Mouse (Mus musculus) frontal cortex, postnatal 36 days (tissue): Measurements from ENCODE around the gene Mroh8.

ENCODE experiments used
- DNase-seq, 2 experiments: peaks; one replicate each; pipeline ENCODE4 v3.0.0; 2022; ENCODE audit warnings: low spot score in 2 of 2

The Mroh8 gene

DNA sequence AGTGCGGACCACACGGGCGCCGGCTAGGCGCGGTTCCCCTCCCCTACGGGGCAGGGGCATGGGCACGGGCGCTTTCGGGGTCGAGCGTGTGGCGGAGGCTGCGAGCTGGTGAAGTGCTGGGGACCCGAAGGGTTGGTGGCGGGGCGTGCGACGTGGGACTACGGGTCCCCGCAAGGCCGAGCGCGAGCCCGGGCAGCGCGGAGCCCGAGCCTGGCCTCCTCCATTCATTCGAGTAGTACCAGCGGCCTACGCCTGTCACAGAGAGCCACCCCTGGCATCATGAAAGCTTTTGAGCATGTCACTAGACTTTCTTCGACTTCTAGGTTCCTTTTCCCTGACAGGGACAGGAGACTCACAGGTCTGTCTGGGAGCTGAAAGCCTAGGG, at the start of gene Mroh8:
Mroh8 (minus strand) TSS at position 134 of the 385 bp plus-strand sequence.
- peak in 1 of 2 experiments; percentile 75 for DNase-seq

DNA sequence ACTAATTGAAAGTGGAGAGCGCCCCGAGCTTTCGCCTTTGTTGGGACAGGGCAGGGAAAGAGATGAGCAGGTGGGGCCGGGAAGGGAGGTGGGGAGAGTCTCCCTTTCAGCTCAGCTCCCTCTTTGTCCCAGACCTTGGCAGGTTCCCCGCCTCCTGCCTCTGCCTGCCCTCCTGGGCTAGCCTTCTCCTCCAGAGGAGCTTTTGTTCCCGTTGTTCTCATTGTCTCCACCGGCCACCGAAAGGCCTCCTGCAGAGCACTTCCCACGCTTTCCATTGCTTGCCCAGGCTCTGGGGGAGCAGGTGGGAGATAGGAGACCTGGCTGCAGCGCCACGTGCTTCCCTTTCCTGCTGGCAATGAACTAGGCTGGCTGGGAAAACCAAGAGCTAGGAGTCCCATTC, 49.2 kb upstream of the Mroh8 start:
- no peak for DNase-seq

DNA sequence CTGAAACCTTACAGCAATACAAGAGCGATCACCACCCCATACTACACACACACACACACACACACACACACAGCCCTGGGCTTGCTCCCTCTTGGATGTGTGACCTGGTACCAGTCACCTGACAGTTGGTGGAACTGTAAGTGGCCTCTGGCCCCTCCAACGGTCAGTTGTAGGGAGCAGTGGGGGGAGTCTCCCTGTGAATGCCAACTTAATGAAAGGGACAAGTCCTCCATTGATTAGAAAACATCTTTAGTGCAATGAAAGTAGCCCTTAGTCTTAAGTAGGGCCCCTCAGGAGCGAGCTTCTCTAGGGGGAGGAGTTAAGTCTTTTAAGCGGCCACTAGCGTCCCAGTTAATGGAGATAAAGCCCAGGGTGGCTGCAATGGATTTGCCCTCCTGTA, 48.8 kb upstream of the Mroh8 start:
- DNase-seq: no peak

DNA sequence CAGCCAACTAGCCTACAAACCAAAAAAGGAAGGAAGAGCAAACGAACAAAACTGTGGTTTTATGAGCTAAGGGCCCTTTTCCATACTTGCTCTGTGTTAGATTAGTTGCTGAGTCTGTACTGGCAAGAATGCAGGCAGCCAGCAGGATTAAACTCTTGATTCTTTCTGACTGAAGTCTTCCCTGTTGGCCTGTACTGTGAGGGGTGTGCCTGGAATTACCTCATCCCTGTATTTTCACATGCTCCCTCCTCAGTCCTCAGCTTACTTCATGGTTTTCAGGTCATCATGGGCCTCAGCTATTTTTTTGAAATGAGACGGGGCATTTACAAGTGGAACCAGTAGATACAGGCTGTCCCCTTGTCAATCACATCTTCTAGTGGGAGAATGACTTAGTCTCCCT, 45.9 kb upstream of the Mroh8 start:
- DNase-seq: no peak

DNA sequence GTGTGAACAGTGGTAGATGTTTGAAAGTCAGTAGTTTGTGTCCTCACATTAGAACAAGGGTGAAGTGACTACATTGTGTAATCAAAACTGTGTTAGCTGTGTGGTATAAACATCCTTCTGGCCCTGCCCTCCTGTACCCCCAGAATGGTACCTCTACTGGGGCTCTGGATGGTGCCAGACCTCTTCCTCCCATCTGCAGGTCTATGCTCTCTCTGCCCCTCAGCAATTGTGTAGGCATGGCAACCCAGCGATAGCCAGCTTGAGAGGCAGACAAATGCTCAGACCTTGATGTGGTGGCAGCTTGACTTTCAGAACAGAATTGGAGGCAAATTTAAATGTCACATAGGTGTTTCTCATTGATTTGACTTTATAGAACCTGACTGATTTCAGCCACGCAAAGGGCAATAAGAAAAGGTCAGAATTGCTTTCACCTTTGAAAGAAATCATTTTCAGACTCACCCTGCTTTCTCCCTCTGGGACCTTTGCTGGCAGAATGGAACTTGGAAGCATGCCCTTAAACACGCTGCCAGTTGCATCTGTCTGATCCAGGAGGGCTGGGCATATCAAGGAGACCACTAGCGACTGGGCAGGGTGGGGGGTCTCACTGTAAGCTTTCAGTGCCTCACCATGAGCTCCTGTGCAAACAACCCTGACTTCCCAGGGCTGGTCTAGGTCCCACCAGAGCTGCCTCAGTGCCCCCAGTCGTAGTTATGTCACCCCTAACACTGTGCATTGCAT, 42.8 kb upstream of the Mroh8 start:
- no peak for DNase-seq

DNA sequence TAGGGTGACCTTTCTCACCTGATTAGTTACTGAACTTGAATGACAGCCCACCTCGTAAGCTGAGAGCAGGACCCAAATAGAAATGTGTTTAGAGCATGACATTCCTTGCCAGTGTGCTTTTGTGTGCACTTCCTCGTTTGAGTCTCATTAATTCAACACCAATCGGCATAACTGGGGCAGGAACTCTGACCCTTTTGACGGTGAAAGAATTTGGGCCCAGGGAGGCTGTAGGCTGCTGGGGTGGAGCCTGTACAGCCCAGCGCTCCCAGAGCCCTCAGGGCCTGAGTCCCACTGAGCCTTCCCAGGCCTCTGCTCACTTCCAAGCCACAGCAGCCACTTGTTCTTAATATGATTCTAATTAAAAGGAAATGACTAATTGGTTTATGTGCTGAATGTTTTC, 41.5 kb upstream of the Mroh8 start:
- no peak for DNase-seq

DNA sequence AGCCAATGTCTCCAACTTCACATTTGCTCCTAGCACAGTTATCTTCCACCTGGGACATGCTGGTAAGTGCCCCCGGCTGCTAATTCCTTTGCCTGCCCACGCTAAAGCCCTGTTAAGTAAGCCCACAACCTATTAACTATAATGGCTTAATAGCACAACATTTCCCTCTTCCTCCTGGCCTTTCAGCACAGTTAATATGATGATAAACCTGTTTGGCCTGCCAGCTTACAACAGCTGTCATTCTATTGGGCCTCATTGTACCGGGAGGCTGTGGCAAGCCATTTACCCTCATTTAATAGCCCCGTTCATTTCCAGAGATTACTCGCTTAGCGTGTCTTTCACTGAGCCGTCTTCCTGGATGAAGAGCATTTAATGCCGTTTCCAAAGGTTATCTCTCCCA, 40.8 kb upstream of the Mroh8 start:
- DNase-seq: no peak

DNA sequence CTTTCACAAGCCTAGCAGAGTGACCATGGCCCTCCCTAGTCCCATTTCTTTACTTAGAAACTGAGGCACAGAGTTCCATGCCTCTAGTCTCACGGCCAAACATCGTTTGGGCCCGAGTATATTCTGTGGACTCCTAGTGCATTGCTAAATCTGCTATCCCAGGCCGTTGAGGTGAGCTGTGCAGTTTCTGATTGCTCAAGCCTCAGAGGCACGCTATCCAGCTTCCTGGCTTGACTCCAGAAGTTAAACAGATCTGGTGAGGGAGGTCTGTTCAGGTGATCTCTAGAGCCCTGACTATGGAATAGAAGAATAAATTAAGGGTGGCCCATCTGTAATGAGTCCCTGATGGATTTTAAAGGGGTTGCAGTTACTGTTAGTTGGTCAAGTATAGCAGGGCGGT, 37.9 kb upstream of the Mroh8 start:
- DNase-seq: no peak

DNA sequence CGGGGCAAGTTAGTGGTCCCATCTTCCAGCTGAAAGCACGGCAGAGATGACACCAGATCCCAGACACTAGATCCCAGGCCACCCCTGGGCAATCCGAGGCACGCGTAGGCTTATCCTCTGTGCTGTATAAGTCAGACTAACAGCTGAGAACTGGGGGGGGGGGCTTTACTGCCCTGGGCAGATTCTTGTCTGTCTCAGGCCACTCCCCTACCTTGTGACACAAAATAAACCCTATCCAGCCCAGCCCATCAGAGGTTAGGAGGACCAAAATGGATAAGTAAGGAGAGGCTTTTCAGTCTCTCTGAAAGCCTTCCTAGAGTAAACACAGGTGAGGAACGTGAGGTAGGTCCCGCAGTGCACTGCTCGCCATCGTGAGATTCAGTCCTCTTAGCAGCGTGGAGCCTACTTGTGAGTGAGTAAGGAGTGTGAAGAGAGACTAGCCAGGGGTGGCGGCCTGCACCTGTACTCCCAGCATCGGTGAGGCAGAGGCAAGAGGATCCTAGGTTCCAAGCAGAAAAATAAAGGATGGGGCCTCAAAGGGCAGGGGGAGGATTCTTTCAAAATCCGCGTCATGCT, 37.1 kb upstream of the Mroh8 start:
- DNase-seq: no peak

DNA sequence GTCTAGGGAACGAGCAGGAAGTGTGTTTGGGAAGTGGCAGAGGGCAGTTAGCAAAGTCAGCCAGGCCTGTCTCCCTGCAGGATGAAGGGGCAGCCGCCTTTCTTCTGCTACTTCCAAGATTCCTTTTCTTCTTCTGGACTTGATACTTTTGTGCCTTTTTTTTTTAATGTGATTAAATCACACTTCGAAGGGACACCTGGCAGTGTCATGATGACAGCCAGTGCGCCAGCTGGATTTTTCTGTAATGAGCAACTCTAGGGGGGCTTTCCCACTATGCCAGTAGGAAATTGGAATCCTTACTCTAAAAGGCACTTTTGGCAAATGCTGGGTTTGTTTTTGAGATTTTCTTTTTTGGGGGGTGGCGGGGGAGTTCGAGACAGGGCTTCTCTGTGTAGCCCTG, 36.1 kb upstream of the Mroh8 start:
- DNase-seq: no peak

DNA sequence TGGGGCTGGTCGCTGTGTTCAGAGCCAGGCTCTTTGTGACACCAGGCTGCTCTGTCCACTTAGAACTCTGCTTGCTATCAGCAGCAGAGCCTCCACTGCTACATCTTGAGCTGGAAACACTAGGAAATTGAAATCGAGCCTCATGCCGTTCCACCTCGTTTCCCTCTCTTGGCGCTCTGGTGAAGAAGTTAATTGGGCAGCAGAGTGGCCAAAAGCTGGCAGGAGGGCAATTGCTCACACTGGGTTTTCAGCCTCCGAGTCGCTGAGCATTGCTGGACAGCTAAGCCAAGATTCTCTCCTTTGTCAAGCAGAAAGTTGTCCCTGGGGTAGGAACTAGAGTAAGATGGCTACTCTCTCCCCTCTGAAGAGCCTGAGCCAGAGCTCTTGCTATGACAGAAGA, 35.0 kb upstream of the Mroh8 start:
- peak in 1 of 2 experiments; percentile 16 for DNase-seq

DNA sequence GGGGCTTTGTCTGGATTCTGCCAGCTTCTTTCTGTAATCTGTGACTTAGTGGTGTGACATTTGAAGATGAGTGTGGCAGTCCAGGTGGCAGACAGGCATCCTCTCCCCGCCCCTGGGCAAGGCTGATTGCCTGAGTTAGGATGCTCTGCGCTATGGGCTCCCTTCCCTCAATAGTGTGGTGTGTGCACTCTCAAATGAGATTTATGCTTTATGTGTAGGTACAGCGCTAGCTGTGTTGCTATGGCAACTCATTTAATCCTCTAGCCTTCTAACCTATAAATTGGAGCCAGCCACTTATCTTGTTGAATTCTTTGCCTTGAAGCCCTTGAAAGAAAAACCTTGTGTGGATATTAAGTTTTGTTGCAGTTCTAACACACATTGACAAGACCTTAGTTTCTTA, 34.4 kb upstream of the Mroh8 start:
- DNase-seq: peak in 1 of 2 experiments; percentile 11

DNA sequence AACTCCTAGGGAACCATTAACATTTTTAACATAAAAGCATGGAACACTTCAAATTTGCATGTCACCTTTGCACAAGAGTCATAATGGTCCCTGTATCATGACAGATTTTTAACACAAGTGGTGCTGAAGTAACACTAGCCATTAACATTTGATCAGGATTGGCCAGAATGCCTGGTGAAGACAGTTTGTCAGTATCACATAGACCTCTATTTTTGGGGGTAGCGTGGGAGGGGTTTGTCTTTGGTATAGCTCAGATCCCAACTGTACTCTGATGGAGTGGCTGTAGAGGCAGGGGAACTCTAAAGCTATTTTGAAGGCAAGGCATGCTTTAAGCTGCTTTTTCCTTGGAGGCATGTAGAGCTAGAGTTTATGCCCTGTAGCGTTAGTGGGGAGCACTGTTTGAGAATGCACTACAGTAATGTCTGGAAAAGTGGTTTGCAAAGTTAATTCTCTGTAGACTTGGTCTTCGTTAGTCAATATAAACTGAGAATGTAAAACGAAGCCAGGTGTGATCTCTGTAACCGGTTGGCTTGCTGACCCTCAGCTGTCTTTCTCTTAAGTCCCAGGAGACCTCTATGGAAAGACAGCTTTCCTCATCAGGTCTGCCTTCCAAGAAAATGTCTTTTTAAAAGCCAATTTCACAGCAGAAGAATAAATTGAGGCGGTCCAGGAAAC, 31.8 kb upstream of the Mroh8 start:
- no peak for DNase-seq

DNA sequence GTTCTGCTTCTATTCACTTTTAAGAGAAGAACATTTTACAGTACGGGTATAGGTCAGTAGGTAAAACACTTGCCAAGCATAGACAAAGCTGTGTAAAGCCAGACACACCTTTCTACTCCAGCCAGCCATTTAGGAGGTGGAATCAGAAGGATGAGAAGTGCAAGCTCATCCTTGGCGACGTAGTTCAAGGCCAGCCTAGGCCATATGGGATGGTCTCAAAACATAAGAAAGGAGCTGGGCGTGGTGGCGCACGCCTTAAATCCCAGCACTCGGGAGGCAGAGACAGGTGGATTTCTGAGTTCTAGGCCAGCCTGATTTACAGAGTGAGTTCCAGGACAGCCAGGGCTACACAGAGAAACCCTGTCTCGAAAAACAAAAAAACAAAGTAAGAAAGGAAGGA, 30.3 kb upstream of the Mroh8 start:
- no peak for DNase-seq

DNA sequence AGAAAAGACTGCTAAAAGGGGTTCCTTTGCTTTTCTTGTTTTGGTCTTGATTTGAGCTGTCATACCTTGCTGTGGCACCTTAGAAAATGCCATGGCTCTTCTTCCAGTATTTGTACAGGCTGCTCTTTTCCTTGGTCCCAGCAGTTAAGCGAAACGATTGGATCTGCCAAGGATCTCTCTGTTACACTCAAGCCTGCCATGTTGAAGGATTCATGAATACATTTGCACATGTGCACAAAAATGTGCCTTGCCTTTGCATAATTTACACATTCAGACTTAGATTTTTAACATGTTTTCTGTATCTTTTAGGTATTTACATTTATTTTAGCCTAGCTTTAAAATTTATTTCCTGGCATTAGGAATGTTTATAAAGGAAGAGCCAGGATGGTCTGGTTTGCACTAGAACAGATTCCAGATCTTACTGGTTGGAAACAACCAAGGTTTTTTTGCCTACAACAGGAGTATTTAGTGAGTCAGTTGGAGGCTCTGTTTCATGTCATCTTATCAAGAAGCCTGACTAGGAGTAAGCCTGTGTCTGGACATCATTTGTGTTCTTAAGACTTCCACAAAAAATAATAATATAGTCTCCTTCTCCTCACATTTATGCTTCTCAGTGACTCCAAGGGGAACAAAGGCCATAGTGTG, 29.0 kb upstream of the Mroh8 start:
- DNase-seq: no peak

DNA sequence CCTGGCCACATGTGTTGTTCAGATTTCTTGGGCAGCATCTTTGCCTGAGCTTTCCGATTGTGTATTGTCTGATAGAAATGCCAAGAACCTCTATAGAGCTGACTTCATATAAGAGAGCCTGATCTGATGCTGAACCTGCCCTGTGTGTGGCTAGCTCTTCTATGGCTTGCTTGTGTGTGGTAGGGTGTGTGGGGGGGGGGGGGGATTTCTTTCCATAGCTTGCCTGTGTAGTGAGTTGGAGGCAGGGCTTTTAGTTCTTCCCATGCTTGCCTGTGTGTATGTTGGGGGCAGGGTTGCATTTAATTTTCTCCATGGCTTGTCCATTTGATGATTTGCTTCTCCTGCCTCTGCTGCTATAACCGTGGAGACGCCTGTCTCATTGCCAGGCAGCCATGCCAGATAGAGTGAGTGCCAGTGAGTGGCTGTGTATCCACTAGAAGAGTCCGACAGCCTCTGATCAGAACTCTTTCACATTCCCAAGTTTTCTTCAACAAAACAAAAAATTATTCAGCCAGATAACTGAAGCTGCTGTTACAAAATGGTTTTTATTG, 28.4 kb upstream of the Mroh8 start:
- peak in 1 of 2 experiments; percentile 19 for DNase-seq

DNA sequence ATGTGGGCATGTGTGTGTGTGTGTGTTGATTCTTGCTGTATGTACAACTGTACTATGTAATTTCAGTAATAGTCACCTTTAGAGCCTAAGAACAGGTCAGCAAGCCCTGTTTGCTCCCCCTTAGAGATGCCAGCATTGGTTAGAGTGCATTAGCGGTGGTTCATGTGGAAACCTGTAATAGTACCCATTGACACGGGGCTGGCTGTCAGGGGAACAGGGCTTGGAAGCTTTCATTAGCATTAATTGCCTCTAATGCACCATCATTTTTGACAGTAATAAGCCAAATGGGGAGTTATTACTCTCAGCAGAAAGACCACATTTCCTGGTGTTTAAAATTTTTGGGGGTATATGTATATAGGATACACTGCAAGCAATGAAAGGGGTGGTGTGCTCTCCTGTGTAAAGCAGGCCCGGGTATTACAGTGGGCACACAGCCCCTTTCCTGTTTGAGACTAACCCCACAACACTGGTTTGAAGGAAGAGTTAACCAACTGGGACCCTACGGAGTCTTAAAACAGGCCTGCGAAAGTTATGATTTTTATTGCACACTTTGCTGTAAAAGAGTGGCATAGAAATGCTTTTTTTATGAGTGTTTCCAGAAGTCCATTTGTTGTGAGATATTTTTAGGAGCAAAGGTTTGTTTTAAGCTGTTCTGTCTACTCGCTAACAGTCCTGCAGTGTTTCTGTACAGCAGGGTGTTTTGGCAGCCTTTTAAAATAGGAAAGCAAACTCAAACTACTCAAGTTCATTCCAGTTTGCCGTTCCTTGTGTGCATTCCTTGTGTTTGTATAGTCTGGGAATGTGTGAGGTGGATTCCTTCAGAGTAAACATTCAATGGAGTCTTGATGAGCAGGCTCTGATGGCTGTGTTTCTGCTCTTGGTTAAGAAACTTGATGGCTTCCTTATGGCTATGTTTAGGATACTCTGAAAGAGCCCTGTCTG, 27.0 kb upstream of the Mroh8 start:
- DNase-seq: no peak

DNA sequence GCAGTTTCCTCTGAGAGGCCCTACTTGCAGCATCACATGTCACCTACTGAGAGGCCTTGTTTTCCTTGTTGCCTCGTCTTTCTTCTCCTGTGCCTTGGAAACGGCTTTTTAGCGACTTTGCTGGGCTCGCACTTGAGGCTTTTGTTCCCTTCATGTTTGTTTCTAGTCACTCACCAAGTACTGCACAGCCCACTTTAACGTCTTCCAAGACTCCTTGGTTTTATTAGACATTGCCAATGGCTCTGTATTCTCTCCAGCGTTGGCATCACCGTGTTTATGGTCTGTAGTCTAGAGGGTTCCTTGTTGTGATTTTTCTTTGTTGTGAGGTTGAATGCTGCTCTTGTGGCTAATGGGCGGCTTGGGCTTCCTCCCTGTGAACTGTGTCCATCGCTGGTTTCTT, 23.7 kb upstream of the Mroh8 start:
- peak in 1 of 2 experiments; percentile 34 for DNase-seq

DNA sequence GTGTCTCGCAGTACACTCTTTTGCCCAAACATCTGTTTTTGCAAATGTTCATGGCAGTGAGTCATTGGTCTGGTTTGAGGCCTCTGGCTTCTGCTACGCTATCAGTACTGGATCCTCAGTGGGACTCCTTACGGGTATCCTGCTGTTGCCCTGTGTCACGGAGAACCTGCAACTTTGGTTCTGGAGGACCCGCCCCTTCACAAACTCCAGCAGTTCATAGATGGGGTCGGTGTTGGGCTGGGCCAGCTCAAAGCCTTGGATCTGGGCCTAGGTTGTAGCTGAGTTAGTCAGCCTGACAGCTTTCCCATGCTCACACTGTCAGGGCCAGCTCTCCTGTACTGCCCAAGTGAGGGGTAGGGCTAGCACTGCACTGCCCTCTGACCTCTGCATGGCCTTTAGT, 20.7 kb upstream of the Mroh8 start:
- DNase-seq: no peak

DNA sequence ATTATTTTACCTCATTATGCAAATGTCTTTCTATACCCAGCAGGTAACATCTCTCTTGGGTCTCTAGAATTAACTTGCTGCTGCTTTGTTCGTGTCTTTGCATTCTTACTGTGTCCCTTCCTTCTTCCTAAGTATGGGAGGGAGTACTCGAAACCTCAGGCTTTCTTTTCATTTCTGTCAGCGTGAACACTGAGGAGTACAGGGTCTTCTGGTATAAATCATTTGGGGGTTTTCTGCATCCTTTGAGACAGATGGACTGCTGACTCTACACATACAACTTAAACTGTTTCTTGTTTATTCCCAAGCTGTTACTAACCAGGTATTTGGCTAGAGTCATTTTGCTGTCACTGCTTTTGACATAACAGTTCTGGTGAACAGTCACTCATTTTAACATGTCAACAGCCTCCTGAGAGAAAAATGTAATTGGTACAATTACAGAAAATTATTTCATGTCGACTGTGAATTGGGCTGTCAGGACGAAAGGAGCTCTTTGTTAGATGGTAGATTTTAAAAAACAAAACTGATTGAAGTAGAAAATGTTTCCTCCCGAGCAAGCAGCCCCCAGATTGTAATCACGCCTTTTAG, 16.8 kb upstream of the Mroh8 start:
- no peak for DNase-seq

DNA sequence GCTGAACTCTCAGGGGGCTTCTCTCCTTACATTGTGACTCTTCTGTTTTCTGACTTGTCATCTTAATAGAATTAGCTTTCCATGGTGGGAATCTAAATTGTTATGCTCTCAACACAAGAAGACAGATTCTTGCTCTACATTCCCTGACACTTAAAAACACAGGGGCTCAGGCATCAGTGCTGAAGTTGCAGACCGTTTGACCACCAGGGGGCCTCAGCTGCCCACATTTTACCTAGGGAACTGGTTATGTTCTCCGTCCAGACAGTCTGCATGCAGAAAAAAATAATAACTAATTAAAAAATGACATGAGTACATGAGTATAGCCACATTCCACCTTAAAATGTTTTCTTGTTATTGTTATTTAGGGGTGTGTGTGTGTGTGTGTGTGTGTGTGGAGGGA, 12.7 kb upstream of the Mroh8 start:
- peak; percentile 68 to 83 for DNase-seq
